Mouse (Mus musculus) embryo, embryonic 11 days (tissue): ENCODE results near the gene St6galnac5.

Experiments used
- DNase-seq: peaks from one replicate; pipeline ENCODE4 v3.0.0-alpha.2; 2015

Gene St6galnac5

DNA sequence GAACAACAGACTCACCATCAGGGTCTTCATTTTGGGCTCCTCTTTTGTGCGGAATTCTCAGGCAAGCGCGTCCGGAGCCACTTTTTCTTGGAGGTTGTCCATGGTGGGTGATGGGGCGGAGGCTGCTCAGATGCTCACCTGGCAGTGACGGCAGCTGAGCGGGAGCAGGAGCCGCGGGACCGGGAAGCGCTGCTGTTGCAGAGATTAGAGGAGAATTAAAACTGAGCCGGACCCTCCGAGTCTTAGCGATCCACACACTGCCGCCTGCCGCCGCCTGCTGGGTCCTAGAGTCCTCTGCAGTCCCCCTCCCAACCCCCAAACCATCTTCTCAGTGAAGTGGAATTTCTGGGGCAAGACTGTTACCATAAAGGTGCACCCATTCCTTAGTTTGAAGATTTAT, at the start of gene St6galnac5:
Gene St6galnac5, minus strand, starts transcription at position 259 of the 400 bp plus-strand sequence.
- peak; percentile 78 for DNase-seq

DNA sequence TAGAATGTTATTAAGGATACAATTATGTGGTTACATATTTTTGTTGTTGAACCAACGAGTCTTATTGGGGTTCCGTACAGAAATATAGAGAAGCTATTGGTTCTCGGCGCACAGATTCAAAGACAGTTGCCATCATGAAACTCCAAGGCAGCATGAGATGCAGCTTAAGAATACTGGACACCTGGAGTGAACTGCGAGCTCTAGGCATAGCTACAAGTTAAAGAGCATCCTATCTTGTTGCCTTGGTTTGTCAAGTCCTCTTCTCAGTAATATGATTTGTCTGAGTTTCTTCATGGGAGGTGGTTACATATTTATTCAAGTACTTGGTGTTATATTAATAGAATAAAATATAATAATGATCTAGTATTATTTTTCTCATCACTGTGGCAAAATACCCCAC, 48.7 kb upstream of the St6galnac5 start:
- no peak for DNase-seq

DNA sequence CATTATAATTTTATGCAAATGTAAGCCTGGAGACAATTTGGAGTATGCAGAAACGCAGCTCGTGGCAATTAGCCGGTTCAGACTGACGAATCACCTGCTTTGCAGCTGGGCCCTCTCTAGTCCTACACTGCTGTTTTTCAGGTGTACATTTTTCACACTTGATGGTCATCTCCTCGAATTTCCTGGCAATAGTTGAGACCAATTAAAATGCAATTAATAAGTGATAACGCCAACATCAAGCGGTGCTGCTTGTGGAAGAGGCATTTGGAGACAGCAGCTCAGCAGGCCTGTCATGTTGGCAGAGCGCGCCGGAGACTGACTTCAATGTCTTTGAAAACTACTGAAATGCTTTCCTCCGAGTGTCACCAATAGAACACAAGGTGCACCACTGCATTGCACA, 42.0 kb upstream of the St6galnac5 start:
- no peak for DNase-seq

DNA sequence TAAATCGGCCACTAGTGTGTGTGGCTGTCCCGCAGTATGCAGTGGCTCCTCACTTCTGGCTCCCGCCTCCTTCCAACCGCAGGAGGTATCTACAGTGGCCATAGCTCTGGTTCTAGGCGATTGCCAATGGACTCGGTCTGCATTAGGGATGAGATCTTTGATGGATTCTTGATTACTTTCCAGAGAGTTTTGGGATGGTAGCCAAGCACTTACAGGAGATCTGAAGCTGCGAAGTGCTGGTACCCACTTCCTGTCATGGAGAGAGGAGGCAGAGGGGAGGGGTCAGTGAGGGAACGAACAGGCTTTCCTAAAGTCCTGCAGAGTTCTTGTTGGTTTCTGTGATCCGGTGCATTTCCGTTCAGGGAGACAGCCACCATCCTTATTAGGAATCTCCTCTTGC, 36.0 kb upstream of the St6galnac5 start:
- no peak for DNase-seq

DNA sequence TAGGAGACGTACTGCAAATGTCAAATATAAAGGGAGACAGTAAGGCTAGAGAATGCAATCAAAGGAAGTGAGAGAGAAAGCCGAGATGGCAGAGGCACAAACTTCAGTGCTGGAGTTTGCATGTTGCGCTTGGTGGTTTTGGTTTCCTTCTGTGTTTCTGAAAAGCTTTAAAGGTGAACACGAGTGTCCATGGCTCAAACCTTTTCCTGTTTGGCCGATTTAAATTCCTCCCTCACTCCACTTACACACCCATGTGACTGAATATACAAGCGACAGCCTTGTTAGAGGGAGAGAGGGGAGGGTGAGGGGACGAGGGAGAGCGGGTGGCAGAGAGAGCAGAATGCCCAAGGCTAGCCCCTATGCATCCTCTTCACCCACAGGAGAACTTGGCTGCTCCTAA, 34.3 kb upstream of the St6galnac5 start:
- DNase-seq: no peak

DNA sequence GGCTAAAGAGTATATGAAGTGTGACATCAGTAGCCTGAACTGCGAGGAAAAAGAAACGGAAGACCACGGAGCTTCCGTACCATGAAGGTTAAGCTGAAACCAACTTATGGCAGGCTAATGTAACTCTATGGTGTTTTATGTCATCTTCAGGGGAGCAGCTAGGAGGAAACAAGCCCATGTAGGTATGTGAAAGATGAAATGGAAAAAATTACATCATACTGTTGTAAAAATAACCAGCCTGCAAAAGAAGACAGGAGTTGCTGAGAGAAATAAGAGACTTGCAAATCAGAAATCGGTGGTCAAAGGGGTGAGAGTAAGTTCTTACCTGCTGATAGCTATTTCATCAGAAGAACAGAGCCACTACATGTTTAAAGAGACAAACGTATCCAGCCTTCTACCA, 24.8 kb upstream of the St6galnac5 start:
- no peak for DNase-seq

DNA sequence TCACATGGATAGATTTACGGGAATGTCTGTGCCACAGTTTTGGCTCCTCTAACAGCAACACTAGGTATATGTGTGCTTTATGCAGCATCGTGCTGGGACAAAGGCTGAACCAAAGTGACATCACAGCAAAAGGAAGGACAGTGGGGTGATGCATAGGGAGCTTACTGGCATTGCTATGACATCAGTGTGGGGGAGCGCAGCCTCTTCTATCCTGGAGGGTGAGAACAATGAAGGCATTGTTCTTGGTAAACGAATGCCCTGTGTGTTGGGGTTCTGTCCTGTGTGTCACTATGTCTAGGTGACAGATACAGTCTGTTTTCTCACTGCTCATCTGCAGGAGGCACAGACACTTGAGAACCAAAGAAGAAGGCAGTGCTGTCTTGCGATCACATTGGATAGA, 16.9 kb upstream of the St6galnac5 start:
- peak; percentile 18 for DNase-seq

DNA sequence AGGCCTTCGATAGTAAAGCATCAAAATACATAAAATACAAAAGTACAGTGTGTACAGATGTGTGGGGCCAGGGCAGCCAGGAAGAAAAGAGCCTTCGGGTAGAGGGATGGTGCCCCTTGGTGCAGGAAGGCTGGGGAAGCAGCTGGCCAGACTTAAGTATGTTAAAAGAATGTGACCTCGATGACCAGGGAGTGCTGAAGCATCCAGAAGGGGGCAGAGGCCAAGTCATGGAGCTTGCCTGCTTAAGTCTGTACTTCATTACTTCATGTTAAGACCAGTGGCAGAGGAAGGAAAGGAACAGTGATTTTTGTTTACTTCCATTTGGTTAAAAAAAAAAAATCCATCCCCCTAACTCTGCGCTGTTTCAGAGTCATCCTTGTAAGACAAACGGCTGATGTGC, 16.1 kb upstream of the St6galnac5 start:
- peak; percentile 47 for DNase-seq

DNA sequence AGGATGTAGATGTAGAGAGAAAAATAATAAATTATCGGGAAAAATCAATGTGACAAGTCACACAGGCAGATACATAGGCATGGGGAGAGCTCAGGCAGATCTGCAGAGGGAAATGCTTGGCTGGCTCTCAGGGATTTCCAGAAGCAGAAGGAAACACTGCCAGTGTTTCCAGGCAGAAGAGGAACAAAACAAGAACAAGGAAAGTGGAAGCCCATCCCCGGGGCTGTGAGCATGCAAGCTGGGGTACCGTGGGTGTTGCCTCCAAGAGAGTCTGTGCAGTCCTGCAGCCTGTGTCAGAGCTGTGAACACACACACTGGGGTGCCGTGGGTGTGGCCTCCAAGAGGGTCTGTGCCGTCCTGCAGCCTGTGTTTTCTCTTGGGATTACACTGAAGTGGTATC, 11.6 kb upstream of the St6galnac5 start:
- DNase-seq: no peak

DNA sequence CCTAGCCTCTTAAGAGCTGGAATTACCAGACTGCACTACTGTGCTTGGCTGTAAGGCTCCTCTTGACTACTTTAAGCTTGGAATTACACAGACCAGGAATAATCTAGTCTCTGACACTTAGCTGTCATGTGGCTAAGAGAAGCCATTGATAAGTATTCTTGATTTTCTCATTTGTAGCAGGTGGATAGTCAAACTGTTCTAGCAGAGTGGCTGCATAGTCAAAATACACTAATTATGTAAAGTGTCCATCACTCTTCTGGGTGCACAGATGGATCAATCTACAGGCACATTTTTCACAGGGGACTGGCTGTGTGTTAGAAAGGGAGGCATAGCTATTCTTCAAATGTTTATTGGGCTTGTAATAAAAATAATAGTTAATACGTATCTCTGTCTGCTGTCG, 8.7 kb upstream of the St6galnac5 start:
- no peak for DNase-seq

DNA sequence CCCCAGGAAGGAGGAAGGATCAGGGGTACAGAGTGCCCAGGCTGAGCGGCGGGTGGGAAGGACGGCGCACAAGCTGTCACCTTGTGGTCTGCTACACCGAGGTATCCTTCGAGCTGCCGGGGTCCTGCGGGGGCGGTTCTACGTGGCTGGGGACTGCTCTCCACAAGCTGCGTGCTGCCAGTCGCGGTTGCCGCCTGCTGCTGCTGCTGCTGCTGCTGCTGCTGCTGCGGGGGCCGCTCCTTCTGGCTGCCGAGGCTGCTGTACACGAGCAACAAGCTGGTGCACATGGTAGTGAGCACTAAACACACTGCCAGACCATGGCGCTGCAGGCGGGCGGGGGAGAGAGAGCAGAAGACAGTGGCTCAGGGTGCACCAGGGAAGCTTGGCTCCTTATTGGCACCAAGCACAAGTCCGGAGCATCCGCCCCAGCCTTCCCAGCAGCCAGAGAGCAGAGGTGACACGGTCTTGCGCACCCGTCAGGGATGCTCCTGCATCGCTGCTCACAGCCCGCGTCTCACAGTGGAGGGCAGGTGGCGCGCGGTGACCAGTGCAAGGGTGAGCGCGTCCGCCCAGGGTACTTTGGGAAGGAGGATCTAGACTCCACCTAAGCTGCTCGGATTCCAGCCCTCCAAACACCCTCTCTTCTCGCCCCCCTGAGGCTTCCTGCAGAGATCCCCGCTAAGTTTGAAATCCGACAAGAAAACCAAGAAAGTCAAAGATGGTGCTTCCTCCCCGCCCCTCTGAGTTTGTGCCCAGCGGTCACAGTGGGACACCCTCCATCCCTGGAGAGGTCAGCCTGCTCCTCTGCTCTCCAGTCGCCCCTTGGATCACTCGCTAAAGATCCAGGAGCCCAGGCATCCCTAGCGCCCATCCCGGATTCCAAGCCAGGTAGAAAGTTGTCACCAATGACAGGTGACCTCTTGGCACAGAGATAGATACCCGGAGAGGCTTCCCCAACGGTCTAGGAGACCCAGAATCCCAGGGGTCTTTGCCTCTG, 770 bp downstream of the St6galnac5 start:
- DNase-seq: peak; percentile 59

DNA sequence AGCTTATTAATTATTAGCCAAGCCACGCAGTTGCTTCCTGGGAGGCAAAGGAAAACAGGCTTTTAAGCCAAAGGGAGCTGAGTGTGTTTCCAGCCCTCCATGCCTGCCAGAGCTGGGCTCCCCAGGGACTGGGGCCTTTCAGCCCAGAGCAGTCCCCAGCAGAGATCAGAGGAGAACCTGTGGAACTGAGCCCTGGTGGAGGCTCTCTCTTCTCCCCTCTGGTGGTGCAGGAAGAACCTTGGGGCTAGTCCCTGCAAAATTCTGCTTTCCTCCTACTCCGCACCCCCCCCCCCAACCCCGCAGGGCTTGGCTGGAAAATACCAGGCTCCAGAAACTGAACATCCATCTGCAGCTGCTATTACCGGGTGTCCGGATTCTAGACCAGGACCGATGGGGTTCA, 1.6 kb downstream of the St6galnac5 start:
- DNase-seq: peak; percentile 30

DNA sequence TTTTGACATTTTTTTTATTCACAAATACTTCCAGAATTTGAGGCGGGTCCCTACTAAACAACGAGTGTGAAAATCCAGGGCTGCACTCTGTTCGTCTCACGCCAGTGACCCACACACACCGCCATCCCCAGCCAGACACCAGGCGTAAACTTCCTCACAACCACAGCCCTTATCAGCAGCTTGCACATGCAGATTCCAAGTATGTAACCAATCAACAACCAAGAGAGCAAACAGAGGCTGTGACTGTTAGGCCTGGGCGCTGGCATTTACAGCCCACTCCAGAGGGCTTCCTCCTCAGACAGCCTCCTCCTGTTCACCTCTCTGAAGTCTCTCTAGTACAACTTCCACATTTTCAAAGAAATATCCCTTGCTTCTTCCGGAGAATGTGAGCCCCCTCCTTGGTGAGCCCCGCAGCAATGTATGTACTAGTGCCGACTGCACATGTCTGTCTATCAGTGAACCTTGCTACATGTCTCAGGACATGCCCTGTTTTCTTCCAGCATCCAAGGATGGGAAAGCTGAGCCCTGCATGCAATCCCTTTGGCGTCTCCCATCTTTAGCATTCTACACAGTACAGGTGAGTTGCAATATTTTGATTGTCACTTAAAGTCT, 2.5 kb downstream of the St6galnac5 start:
- DNase-seq: no peak

DNA sequence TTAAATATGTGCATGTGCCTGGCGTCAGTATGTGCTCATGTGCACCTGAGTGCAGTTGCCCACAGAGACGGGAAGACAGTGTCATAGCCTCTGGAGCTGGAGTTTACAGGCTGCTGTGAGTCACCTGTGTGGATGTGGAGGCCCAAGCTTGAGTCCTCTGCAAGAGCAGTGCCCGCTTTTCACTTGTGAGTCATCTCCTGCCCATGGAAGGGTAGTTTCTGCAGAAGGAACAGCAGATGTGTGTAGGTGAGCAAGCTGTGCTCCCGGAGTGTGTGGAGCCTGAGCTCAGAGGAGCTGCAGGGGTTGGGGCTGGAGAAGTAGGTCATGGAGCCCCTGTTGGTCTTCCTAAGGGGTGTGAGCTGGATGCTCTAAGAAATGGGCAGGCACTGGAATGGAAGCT, 10.7 kb downstream of the St6galnac5 start:
- no peak for DNase-seq

DNA sequence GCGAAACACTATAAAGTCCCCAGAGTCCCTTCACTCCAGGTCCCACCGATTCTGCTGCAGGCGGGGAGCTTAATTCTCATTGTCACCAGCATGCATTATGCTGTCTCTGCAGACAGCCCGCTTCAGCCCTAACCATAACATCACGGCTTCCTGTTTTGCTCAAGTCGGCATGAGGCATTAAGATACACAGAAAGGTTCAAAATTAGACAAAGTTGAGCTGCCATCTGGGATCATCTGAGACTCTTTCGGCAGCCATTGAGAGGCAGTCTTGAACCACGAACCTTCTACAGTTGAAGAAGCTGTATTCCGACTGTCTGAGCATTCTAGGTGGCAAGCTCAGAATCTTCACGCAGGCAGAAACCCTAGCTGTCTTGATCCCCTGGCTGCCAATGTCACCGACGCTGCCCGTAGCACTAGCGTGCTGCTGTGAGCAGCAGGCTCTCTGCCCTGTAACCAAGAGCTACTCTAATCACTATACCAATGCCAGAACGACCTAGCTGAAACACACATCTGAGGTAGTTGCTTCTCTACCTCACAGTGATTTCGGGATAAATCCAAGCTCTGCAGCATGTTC, 12.2 kb downstream of the St6galnac5 start:
- no peak for DNase-seq

DNA sequence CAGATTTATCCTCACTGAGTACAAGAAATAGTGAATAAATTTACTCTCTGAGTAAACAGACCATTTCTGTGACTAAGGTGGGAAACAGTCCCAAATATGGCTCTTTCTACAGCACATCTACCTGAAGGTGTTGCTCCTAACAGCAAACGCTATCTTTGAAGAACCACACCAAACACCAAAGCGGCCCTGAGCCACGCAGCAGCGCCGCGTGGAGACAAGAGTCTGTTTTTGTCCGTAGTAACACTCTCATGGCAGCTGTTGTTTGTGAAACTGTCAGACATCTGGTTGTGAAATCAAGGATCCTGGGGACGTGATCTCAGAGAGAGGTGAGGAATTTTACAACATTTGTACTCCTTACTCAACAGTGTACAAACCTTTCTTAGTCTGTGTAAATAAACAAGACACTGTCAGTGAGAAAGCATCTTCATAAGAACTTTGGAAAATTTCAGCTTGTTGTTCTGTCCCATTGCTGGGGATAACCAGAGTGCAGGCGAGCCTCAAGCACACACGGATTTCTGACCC, 20.1 kb downstream of the St6galnac5 start:
- no peak for DNase-seq

DNA sequence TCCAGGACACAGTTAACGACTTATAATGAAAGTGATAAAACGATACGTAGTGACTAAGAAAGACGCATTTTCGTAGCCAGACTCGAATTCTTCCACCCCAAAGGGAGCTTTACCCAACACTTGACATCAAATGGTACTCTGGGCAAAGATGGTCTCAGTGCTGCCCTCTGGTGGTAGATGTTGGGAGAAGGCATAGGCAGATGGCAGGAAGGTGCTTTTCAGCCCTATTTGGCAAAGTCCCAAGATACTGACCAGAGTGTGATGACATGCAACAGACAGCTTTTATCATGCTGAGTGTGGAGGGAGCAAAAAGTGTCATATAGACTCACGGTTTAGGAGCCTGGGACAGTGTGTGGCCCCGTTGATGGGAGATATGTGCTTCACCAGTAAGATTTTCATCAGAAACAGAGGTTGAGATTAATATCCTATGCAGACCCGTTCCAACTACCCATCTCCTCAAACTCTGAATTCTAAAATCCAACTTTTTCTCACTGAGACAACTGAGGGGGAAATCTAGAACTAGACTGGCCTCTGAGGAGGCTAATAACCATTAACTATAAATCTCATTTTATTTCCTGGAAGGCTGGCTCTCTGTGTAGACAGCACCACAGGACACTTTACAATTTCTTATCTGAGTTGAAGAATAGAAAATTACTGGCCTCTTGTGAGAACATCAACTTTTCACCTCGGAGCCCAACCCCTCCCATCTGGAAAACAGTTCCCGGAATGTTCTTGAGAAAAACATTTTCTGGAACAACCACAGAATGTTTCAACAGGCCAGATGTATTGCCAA, 23.5 kb downstream of the St6galnac5 start:
- DNase-seq: peak; percentile 73

DNA sequence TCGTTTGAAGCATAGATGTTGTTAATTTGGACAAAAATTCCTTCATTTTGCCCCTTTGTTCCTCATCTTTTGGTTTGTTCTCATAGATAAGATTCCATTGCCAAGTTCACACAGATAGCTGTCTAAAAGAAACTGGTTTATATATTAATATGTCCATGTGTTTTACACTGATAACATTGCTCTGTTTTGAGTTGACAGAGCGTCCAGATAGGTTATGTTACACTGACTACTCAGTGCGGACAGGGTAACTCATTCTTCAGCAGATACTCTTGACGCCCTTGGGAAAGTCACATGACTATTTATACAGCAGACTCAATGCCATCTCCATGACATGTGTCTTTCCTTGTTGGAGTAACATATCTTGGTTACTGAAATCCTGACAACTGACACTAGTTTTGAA, 25.3 kb downstream of the St6galnac5 start:
- DNase-seq: no peak

DNA sequence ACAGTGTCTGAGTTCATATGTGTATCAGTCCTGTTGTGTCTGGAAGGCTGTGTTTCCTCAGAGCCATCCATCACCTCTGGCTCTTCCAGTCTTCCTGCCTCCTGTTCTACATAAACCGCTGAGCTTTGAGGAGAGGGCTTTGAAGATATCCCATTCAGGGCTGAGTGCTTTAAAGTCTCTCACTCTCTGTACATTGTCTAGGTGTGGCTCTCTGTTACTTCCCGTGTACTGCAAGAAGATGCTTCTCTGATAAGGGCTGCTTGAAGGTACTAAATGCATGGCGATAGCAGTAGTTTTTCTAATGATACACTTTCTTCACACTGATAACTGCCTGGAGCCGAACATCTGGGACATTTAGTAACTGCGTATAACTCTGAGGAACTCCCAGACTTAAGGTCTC, 26.0 kb downstream of the St6galnac5 start:
- DNase-seq: no peak

DNA sequence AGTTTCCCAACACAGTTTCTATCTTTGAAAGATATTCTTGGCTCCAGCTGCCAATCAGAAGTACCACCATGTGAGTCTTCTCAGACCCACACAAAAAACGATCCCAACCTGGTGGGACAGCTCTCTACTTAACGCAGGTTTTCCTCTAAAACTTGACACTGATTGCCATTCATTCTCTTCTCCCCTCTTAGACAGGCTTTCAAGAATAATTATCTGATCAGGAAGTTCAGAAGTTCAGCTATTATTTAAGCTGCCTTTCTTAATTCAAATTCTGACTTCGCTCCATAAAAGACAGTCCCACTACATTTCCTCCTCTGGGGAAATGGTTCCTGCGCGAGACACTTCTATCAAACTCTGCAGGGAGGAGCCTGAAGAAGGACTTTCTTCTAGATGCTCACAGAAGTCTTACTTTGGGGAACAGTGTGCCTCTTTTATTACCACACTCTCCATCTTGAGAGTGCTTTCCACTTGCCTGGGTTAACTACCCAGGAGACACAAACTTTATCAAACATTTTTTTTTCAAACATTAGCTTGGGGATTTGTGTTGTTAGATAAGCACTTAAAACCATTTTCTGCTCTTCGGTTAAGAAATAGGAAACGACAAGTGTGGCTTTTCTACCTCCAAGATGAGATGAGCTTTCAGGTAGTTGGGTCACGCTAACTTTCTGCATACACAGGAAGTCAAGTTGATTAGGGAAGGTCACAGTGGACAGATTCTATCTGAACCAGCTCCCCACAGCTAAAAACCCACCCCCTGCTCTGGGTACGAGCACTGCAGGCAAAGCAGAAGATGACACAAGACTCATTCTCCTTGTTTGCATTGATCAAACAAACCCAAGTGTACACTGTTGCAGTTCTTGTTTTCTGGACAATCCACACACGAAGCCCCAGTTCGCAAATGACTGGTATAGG, 30.2 kb downstream of the St6galnac5 start:
- DNase-seq: no peak

DNA sequence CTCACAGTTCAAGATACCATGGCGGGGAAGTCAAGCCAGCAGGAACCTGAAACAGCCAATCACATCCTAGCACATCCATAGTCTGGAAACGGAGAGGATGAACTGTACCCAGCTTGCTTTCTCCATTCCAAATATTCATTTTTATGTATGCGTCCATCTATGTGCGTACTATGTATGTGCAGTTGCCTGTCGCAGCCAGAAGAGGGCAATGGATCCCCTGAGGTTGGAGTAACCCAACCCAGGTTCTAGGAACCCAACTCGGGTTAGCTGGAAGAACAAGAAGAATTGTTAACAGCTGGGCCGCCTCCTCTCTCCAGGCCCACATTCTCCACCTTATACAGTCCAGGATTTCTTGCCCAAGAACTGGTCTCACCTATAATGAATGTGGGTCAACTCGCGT, 31.1 kb downstream of the St6galnac5 start:
- DNase-seq: no peak

DNA sequence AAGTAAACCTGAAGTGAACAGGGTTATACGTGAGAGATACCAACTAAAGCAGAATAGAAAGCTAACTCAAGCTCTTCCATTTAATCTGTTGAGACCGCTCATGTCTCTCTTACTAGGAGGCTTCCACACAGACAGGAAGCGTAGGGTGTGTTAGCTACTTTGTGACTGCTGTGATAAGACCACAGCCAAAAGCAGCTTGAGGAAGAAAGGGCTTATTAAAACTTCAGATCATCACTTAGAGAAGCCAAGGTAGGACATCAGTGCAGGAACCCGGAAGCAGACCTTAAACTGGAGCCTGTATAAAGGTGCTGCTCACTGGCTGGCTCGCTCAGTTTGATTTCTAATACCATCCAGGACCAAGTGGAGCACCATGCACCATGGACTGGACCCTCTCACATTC, 31.7 kb downstream of the St6galnac5 start:
- no peak for DNase-seq
